Mouse (Mus musculus) right cerebral cortex, postnatal 4 days (tissue): ENCODE data around the gene Lrrc17.
"Not testable (repeated sequence)": the region's sequence is repeated elsewhere in the genome, so short reads cannot be mapped to it uniquely, and the experiment has no call there.

Experiments
- DNase-seq: peaks from one replicate; pipeline ENCODE4 v3.0.0-alpha.2; 2022

Lrrc17 gene

DNA sequence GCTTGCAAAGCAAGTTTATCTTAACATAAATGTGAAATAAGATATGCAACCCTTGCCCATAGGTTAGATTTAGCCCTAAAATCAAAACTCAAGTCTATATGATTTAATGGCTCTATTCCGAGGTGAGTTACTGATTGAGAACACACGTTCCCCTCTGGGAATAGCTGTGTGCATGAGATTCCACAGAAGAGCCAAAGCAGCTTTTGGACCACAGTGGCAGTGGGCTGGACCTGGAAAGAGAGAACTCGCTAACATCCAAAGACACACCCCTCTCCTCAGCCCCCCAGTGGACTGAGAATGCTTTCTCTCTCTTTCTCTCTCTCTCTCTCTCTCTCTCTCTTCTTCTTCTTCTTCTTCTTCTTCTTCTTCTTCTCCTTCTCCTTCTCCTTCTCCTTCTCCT is 1.5 kb downstream of the Lrrc17 start:
- no peak for DNase-seq

GRCm38 (mm10) chr5:21545227-21545626 is 1.9 kb downstream of the Lrrc17 start:
- no peak for DNase-seq

GRCm38 (mm10) chr5:21545786-21546185 is 2.4 kb downstream of the Lrrc17 start:
- no peak for DNase-seq

DNA sequence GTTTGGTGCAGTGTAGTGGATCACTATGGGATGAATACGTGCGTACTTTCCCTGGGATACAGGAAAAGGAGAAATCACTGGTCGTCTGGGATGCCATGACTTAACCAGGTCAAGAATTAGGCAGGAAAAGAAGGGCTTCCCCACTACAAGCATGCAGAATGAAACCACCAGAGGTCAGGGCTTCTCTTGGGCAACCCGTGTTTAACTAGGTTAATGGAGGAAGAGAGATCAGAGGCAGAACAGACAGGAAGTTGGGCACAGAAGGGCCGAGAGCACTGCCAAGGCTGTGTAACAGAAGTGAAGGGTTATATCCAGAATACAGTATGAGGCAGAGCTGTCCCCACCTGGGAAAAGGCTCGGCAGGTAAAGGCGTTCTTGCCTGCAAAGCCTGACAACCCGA is 3.6 kb downstream of the Lrrc17 start:
- no peak for DNase-seq

DNA sequence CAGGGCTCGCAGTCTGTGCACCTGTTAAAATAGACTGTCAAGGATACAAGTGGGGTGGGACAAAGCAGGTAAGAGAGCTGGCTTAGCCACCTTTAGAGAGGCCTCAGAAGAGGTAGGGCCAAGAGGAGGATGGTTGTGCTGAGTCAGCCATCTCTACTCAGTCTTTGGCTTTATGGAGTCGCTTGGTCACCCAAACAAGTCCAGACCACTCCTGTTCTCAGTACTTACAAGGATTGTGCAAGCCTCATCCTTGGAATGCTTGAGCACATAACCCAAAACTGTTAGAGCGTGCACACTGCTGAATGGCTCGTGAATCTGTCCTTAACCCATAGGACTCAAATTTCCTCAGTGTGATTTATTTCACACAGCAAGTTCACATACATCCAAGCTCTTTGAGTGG is 10.3 kb downstream of the Lrrc17 start:
- no peak for DNase-seq

- DNase-seq: no peak
Measured at GRCm38 (mm10) chr5:21554732-21555131, 11.4 kb downstream of the Lrrc17 start.

- DNase-seq: no peak
Measured at GRCm38 (mm10) chr5:21556502-21556901, 13.1 kb downstream of the Lrrc17 start.

DNA sequence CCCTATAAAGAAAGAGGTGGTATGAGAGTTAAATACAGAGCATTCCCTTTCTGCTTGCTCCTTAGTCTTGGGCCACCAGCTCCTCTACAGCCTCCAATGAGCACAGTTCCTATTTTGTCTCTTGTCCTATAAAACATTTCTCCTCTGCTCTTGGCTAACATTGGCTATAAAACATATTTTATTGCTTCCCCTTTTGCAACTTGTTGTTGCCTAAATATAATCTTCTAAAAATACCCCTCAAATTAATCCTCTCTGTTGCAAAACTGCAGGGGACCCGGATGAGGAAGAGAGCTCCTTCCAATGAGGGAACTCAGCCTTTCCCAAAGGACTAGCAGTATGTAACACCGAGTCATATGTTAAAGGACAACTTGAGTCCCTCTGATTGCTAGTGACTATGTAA is 20.6 kb downstream of the Lrrc17 start:
- DNase-seq: no peak

DNA sequence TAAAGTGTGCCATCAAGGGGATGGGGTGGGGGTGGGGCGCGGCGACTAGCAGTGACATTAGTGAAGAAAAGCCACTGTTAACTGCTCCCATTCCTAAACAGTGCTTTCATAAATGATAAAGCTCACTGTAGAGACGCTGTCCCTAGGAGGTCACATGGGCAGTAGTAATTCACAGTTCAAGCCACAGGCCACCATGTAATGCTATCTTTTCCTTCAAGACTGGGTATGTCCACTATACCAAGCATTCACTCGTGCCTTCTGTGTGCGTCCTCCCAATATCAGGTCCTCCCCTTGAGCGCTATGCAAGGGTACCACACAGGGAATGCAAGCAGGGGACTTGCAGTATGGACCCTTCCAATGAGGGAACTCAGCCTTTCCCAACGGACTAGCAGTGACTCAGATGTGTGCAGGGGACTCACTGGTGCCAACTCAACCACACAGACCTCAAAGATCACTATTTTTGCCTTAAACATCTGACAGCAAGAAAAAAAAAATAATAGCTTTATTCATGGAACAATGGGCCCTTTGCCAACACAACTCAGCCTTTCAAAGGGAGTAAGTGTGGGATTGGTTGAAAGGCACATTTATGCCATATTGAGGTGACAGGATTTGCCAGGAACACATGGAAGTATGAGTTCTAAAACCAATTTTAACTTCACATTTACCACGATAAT is 22.2 kb downstream of the Lrrc17 start:
- no peak for DNase-seq

GRCm38 (mm10) chr5:21567784-21568183 is 24.4 kb downstream of the Lrrc17 start:
- DNase-seq: no peak

DNA sequence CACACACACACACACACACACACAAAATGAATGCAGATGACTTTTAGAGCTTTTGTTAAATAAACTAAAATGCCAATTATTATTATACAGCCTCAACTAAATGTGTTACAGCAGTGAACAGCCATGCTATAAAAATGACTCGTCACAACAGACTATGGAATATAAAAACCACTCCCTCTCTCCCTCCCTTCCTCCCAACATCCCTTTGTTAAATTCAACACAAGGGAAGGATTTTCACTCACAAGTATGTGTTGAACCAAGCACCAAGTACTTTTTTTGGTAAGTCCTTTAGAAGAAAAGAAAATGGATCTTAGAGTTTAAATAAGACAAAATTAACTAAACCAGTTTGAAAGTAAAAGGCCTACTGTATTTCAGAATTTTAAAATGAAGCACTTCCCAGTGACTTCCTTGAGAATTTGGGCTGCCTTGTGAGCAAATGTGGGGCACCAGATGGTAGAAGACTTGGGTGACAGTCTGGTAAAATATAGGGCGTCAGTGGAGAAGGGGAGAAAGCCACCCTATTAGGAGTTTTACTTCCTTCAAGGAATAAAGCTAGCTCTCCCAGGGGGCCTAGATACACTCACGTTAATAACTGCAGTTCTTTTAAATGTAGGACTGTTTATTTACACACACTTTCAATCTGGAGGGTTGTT is 29.5 kb downstream of the Lrrc17 start:
- DNase-seq: no peak

DNA sequence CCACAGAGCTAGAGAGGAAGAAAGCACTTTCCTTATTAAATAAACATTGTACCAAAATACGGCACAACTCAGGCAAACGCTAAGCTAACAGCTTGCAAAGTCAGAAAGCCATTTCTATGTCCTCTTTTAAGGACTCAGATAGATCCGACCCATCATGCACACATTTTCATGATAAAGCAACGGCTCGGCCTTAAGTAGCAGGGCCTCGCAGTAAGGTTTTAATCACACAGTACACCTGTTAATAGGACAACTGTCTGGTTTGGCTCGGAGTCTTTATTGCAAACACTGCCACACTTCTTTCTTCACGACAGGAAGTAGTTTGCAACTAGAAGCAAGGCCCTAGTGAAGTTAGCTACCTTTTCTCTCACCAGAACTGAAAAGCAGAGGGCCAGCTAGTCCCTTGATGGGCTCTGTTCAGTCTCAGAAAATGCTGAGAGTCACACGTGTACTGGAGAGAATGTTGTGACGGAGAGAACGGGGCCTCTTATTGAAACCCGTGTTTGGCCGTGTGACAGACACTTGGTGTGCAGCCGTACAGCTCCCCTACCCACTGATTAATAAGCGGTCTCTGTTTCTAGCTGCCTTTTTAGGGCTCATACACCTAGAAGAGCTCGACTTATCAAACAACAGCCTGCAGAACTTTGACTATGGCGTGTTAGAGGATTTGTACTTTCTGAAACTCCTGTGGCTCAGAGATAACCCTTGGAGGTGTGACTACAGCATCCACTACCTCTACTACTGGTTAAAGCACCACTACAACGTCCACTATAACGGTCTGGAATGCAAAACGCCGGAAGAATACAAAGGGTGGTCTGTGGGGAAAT is 31.2 kb downstream of the Lrrc17 start:
- DNase-seq: no peak

DNA sequence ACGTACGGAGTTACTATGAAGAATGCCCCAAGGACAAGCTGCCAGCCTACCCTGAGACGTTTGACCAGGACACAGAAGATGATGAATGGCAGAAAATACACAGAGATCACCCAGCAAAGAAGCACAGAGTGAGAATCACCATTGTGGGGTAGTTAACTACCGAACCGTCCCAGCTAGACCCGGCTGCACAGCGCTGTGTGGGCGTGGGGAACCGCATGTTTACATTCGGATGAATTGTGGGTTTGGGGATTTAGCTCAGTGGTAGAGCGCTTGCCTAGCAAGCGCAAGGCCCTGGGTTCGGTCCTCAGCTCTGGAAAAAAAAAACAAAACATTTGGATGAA is 31.8 kb downstream of the Lrrc17 start:
- no peak for DNase-seq

GRCm38 (mm10) chr5:21578136-21578535 is 34.8 kb downstream of the Lrrc17 start:
- no peak for DNase-seq

GRCm38 (mm10) chr5:21586763-21587162 is 43.4 kb downstream of the Lrrc17 start:
- DNase-seq: peak; percentile 62

- no peak for DNase-seq
Measured at GRCm38 (mm10) chr5:21587683-21588082, 44.3 kb downstream of the Lrrc17 start.

DNA sequence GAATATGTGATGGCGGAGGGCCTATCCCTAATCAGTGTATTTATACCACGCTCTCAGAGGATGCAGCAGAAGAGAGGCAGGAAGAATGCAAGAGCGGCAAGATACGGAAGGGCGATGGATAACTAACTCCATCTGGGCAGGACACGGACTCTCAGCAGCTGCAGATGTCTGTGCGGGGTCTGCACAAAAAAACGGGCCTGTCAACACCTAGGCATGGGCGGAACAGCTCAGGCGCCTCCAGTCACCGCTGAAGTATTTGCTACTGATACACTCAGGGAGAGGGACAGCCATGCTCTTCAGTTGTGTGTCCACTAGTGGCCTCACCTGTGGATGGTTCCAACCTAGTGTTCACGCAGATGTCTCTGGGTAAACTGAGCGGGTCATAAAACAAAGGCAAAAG is 44.9 kb downstream of the Lrrc17 start:
- no peak for DNase-seq

DNA sequence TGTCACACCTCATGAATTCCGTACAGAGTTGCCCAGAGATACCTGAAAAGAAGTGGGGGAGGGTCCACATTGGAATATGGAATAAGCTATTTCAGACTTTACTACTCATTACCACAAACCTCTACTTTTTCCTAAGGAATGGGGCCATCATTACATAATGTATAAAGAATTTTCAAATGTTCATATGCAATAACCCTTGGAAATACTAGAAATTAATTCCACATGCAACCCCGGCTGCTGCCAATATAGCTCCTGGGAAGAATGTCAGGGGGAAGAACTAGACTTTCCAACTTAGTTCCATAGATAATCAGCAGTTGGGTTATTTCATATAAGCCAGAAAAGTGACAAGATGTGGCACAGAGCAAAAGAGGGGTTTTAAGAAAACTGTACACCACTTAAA is 48.7 kb downstream of the Lrrc17 start:
- no peak for DNase-seq

DNA sequence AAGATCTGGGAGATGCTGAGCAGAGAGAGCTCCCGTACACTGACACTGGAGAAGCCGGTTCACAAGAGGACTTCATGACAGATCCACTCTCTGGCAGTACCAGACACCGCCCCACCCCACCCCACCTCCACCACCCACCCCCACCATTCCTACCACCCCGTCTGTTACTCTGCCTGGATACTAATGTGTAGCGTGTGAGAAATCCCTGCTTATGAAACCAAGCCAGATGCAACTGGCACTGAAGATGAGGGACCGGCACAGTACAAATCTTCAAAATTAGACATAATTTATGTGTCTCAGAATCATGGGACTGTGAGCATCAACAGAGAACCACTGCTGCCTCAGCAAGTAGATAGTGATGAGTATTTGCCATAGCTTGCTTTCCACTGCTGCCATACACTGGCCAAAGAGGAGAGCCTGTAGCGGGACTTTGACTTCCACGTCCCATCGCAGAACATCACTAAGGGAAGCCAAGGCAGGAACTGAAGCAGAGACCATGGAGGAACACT is 49.9 kb downstream of the Lrrc17 start:
- no peak for DNase-seq

GRCm38 (mm10) chr5:21599536-21599935 is 56.2 kb downstream of the Lrrc17 start:
- not testable (repeated sequence) for DNase-seq

DNA sequence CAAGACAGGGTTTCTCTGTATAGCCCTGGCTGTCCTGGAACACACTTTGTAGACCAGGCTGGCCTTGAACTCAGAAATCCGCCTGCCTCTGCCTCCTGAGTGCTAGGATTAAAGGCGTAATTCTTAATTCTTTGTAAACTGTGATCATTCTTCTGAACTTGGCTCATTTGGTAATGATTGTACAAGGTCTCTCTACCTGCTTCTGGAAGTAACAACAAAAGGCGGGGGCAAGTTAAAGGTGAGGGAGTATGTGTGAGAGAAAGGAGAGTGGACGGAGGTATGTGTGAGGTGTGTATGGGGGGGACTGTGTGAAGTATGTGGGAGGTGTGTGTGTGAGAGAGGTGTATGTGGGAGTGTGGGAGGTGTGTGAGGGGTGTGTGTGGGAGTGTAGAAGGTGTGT is 56.6 kb downstream of the Lrrc17 start:
- DNase-seq: no peak

- no peak for DNase-seq
Measured at GRCm38 (mm10) chr5:21605936-21606335, 62.6 kb downstream of the Lrrc17 start.

DNA sequence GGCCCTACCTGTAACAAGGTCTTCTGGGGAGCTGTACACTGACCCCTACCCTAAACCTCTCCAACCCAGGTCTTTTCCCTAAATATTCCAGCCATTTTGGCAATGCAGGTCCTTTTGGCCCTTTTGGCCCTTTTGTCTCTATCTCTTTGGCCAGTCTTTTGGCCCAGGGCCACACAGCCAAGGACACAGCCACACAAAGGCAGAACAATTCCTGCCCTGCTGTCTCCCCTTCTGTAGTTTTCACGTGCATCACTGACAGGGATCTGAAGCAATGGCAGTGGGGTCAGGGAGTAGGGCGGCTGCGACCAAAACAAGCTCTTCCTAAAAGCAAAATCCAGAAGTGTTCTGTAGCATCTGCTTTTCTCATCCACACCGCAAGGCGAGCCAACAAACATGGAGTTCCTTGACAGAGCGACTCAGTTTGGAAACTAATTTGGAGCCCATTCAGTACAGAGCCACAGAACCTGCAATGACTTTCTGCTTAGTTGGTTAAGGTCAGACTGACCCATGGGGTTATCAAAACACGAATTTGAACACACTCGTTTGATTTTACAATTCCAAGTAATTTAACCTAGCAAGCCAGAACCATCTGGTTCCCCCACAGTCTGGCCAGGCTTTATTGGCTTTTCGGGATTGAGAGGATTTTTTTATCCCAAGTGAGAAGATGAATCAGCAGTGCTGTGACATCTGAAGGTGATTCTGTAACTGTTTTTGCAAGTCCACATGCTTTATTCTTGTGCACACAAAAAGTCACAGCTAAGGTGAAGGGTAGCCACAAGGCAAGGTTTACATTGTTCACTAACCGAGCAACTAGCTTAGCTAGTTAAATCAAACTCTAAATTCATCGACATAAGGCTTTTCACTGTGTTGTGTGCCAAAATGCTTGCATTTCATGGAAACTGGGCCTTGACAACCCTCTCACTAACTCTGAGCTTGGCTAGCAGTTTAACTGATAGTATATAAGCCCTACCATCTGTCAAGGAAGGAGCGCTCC is 65.2 kb downstream of the Lrrc17 start:
- DNase-seq: peak; percentile 18
